Mouse (Mus musculus): ENCODE measurements around the gene Ift43. TPM values are rescaled to one million over a fixed set of nuclear protein-coding genes. Genes with fewer than 3 reads are reported as not detected.
A peak's percentile ranks its signal among the peaks of the same experiment; 100 is the strongest.

The Ift43 gene
- polyA plus RNA-seq, 1 experiment from 2014 or later, result 36.4 TPM

GRCm38 (mm10) chr12:86196944-86197343, 114.6 kb downstream of the Ift43 start:
- no peak overlapping the region for H3K27ac ChIP-seq (ENCODE audit: low read length)
- no peaks in the 10 kb centered on the region for H3K27me3 ChIP-seq (ENCODE audit: control insufficient read depth, insufficient read depth, low read depth, low read length)
- H3K9me3 ChIP-seq (replicated peaks; ENCODE audit: control insufficient read depth, low read length, poor library complexity, severe bottlenecking), result no peaks in the 10 kb centered on the region
- H3K4me3 ChIP-seq (ENCODE audit: low read depth, low read length), result no peak overlapping the region
- H3K9ac ChIP-seq (ENCODE audit: low read depth, low read length), result no peak overlapping the region
- WGBS, result 97% methylated on average over 7 of the region's 7 CpGs
- no peak for ATAC-seq
- H3K4me2 ChIP-seq (ENCODE audit: low read length), result no peak overlapping the region
- H3K4me1 ChIP-seq (ENCODE audit: control insufficient read depth, insufficient read depth, low read length), result peaks cover 5% of the 10 kb centered on the region; the same call in 1 of the 2 replicates
- no peaks in the 10 kb centered on the region for H3K36me3 ChIP-seq (ENCODE audit: control insufficient read depth, insufficient read depth, low read length)

- H3K36me3 ChIP-seq (ENCODE audit: control insufficient read depth, insufficient read depth, low read length), result no peaks in the 10 kb centered on the region
- ATAC-seq, result no peak
- no peak overlapping the region for H3K4me3 ChIP-seq (ENCODE audit: low read depth, low read length)
- H3K27ac ChIP-seq (ENCODE audit: low read length), result no peak overlapping the region
- H3K27me3 ChIP-seq (ENCODE audit: control insufficient read depth, insufficient read depth, low read depth, low read length), result no peaks in the 10 kb centered on the region; the same call in 1 of the 2 replicates
- H3K4me1 ChIP-seq (ENCODE audit: control insufficient read depth, insufficient read depth, low read length), result 0 out of 2 replicates have a peak, but pooled peaks cover 2% of the 10 kb centered on the region
- no peaks in the 10 kb centered on the region for H3K9me3 ChIP-seq (replicated peaks; ENCODE audit: control insufficient read depth, low read length, poor library complexity, severe bottlenecking)
- no peak overlapping the region for H3K4me2 ChIP-seq (ENCODE audit: low read length)
- H3K9ac ChIP-seq (ENCODE audit: low read depth, low read length), result no peak overlapping the region
- WGBS, result 78% methylated on average over 8 of the region's 8 CpGs
Observed at GRCm38 (mm10) chr12:86203443-86204057, 121.2 kb downstream of the Ift43 start.

- Histone ChIP-seq H3K4me2 (ENCODE audit: low read length) (peak overlapping the region; percentile 56), H3K36me3 (ENCODE audit: control insufficient read depth, insufficient read depth, low read length) (no peaks in the 10 kb centered on the region), H3K4me3 (ENCODE audit: low read depth, low read length) (peak overlapping the region; percentile 23; the same call in 1 of the 2 replicates), H3K9me3 (replicated peaks; ENCODE audit: control insufficient read depth, low read length, poor library complexity, severe bottlenecking) (no peaks in the 10 kb centered on the region), H3K9ac (ENCODE audit: low read depth, low read length) (peak overlapping the region; percentile 46), H3K27me3 (ENCODE audit: control insufficient read depth, insufficient read depth, low read depth, low read length) (peaks cover 7% of the 10 kb centered on the region; the same call in 1 of the 2 replicates), H3K27ac (ENCODE audit: low read length) (no peak overlapping the region), H3K4me1 (ENCODE audit: control insufficient read depth, insufficient read depth, low read length) (peaks cover 29% of the 10 kb centered on the region)
- WGBS, result under 1% methylated on average over 19 of the region's 19 CpGs
- peak; percentile 46; the same call in 1 of the 2 replicates for ATAC-seq
Observed at GRCm38 (mm10) chr12:86211099-86211520, 128.8 kb downstream of the Ift43 start.

Other genes starting within 250 kb of the Ift43 start
- gene Tgfb3, start 3.5 kb upstream of the Ift43 start, polyA plus RNA-seq (2015; fragmentation: Nextera tagmentation; extraction: Ambion mirVana), result 4.0 and 4.1 TPM in 2 replicates
- 30.3 and 34.9 TPM in 2 replicates for gene Gpatch2l, start 159.3 kb downstream of the Ift43 start, polyA plus RNA-seq (2015; fragmentation: Nextera tagmentation; extraction: Ambion mirVana)

Measured in midbrain, embryonic 16.5 days (tissue).